Mouse (Mus musculus) naive thymus-derived CD4-positive, alpha-beta T cell, adult 2 months (primary cell): ENCODE data around the gene Tldc1.

Source experiments
- DNase-seq: peaks from one replicate; pipeline ENCODE4 v3.0.0-alpha.2; 2011; ENCODE audit warnings: low read depth

Tldc1 gene

GRCm38 (mm10) chr8:119778263-119778662, at the start of gene Tldc1:
Gene Tldc1, minus strand, starts transcription at chr8:119778416.
- peak; percentile 99 for DNase-seq

- no peak for DNase-seq
Measured at GRCm38 (mm10) chr8:119827721-119828153, 49.5 kb upstream of the Tldc1 start.

- DNase-seq: no peak
Measured at GRCm38 (mm10) chr8:119826982-119827381, 48.8 kb upstream of the Tldc1 start.

GRCm38 (mm10) chr8:119825950-119826730, 47.9 kb upstream of the Tldc1 start:
- no peak for DNase-seq

- no peak for DNase-seq
Measured at GRCm38 (mm10) chr8:119824809-119825273, 46.6 kb upstream of the Tldc1 start.

- no peak for DNase-seq
Measured at GRCm38 (mm10) chr8:119824100-119824499, 45.9 kb upstream of the Tldc1 start.

- DNase-seq: no peak
Measured at GRCm38 (mm10) chr8:119823278-119823677, 45.1 kb upstream of the Tldc1 start.

GRCm38 (mm10) chr8:119821691-119822090, 43.5 kb upstream of the Tldc1 start:
- DNase-seq: no peak

GRCm38 (mm10) chr8:119819976-119820375, 41.8 kb upstream of the Tldc1 start:
- no peak for DNase-seq

- no peak for DNase-seq
Measured at GRCm38 (mm10) chr8:119819316-119819715, 41.1 kb upstream of the Tldc1 start.

- DNase-seq: no peak
Measured at GRCm38 (mm10) chr8:119817446-119817845, 39.2 kb upstream of the Tldc1 start.

- no peak for DNase-seq
Measured at GRCm38 (mm10) chr8:119816219-119816618, 38.0 kb upstream of the Tldc1 start.

GRCm38 (mm10) chr8:119812650-119813431, 34.6 kb upstream of the Tldc1 start:
- peak; percentile 72 for DNase-seq

- DNase-seq: peak; percentile 73
Measured at GRCm38 (mm10) chr8:119811925-119812324, 33.7 kb upstream of the Tldc1 start.

GRCm38 (mm10) chr8:119810953-119811499, 32.8 kb upstream of the Tldc1 start:
- DNase-seq: no peak

GRCm38 (mm10) chr8:119810127-119810868, 32.1 kb upstream of the Tldc1 start:
- DNase-seq: no peak

GRCm38 (mm10) chr8:119809620-119810019, 31.4 kb upstream of the Tldc1 start:
- no peak for DNase-seq

- no peak for DNase-seq
Measured at GRCm38 (mm10) chr8:119807687-119808086, 29.5 kb upstream of the Tldc1 start.

GRCm38 (mm10) chr8:119806422-119807263, 28.4 kb upstream of the Tldc1 start:
- DNase-seq: no peak

- no peak for DNase-seq
Measured at GRCm38 (mm10) chr8:119805275-119805674, 27.1 kb upstream of the Tldc1 start.

GRCm38 (mm10) chr8:119802592-119802991, 24.4 kb upstream of the Tldc1 start:
- peak; percentile 60 for DNase-seq
